Mouse (Mus musculus) lung, adult 2 months (tissue): ENCODE measurements at regions not wholly inside any gene's neighbourhood (a gene's known extent, or its start where the extent isn't known, plus 50 kb on each side); places are given as distances from the start of the nearest gene placed in this dataset.

Experiments
- CTCF ChIP-seq: fragments of 200-500 bp; IDR thresholded peaks from 2 replicates; pipeline ENCODE4 v1.5.1; 2011; ENCODE audit warnings: mild to moderate bottlenecking, low read length, control low read depth; ENCODE audit not compliant: insufficient read depth
- POLR2A ChIP-seq: fragments of 200-500 bp; IDR thresholded peaks from 2 replicates; pipeline ENCODE4 v1.6.1; 2011; ENCODE audit warnings: low read depth, mild to moderate bottlenecking, control low read depth, low read length, borderline replicate concordance; ENCODE audit errors: extremely low read depth

GRCm38 (mm10) chr12:25794571-25794970 is 620.5 kb downstream of the Rnf144a start:
- TF ChIP-seq CTCF (no peak), POLR2A (no peak)
